Mouse (Mus musculus): ENCODE data around the gene Cct6b.

- TF ChIP-seq GATA1 (IDR thresholded peaks at IDR 0.05; ENCODE audit: low read length) (no peak), TAL1 (IDR thresholded peaks at IDR 0.05; ENCODE audit: low read length) (no peak)
Measured at GRCm38 (mm10) chr11:82678561-82678960, 85.6 kb downstream of the Cct6b start.

All from erythroblast, embryonic 14.5 days (primary cell).